Mouse (Mus musculus) heart, postnatal 0 days (tissue): Measurements from ENCODE around the gene Acvrl1. TPM values are rescaled to one million over a fixed set of nuclear protein-coding genes. Genes with fewer than 3 reads are reported as not detected.
A peak's percentile ranks its signal among the peaks of the same experiment; 100 is the strongest.
"Not testable (repeated sequence)": the region's sequence is repeated elsewhere in the genome, so short reads cannot be mapped to it uniquely, and the experiment has no call there.

Experiments
- ATAC-seq: fragments of 200-750 bp; cut with Nextera tagmentation; 2 replicates; pipeline ENCODE4 v1.8.0; 2017; ENCODE audit warnings: low read depth, moderate number of reproducible peaks, moderate library complexity; ENCODE audit not compliant: insufficient read depth
- DNase-seq: peaks from one replicate; pipeline ENCODE4 v3.0.0-alpha.2; 2016; ENCODE audit warnings: low spot score
- H3K27ac ChIP-seq: fragments of 300-500 bp; sonication (generic); 2 replicates; pipeline ENCODE4 v1.5.1; 2014; ENCODE audit warnings: low read depth, mild to moderate bottlenecking
- H3K27me3 ChIP-seq: fragments of 300-500 bp; sonication (generic); 2 replicates; pipeline ENCODE4 v1.6.1; 2014; ENCODE audit warnings: low read length, mixed read lengths; ENCODE audit not compliant: control insufficient read depth, insufficient read depth
- H3K36me3 ChIP-seq: fragments of 300-500 bp; sonication (generic); replicated peaks from 2 replicates; pipeline ENCODE4 v1.6.1; 2014; ENCODE audit warnings: low read length, mixed read lengths; ENCODE audit not compliant: control insufficient read depth, insufficient read depth
- H3K4me1 ChIP-seq: fragments of 300-500 bp; sonication (generic); 2 replicates; pipeline ENCODE4 v1.6.1; 2014; ENCODE audit warnings: antibody characterized with exemption; ENCODE audit not compliant: control insufficient read depth, insufficient read depth
- H3K4me2 ChIP-seq: fragments of 300-500 bp; sonication (generic); 2 replicates; pipeline ENCODE4 v1.6.1; 2014; ENCODE audit warnings: low read depth, mild to moderate bottlenecking, low read length, moderate library complexity
- H3K4me3 ChIP-seq: fragments of 300-500 bp; sonication (generic); 2 replicates; pipeline ENCODE4 v1.5.1; 2014; ENCODE audit warnings: low read depth, low read length
- H3K9ac ChIP-seq: fragments of 300-500 bp; sonication (generic); replicated peaks from 2 replicates; pipeline ENCODE4 v1.6.1; 2014; ENCODE audit warnings: low read depth, low read length, mixed read lengths
- H3K9me3 ChIP-seq: fragments of 300-500 bp; sonication (generic); replicated peaks from 2 replicates; pipeline ENCODE4 v1.6.1; 2016; ENCODE audit warnings: low read length; ENCODE audit not compliant: control insufficient read depth
- CTCF ChIP-seq: IDR thresholded peaks from 2 replicates; pipeline ENCODE4 v1.5.1; 2016; ENCODE audit warnings: antibody characterized with exemption, control low read depth, low read depth
- EP300 ChIP-seq: IDR thresholded peaks from 2 replicates; pipeline ENCODE4 v1.6.1; 2016; ENCODE audit warnings: antibody characterized with exemption, low read depth
- WGBS: fragments of 180-500 bp; shearing (Covaris S2); extraction: QIAGEN DNeasy Blood & Tissue Kit; methylation state at CpG from one replicate; pipeline ENCODE4 v1.1.7; 2014; 5-methylcytosine and 5-hydroxymethylcytosine counted together
- polyA plus RNA-seq: library from polyadenylated mRNA; unstranded; fragments of >200 nt; fragmentation: Nextera tagmentation; extraction: Ambion mirVana; gene quantifications from 2 replicates; pipeline ENCODE4 v1.2.1, GENCODE M21; 2015
- total RNA-seq: library from RNA; depleted of rRNA; stranded (reverse); fragments of >200 nt; gene quantifications from 2 replicates; pipeline ENCODE4 v1.2.3, GENCODE M21; 2014; ENCODE audit warnings: low replicate concordance

Acvrl1 gene
- total and polyA plus RNA-seq, 2 experiments from 2014 or later: 9.3 to 36.0 TPM

DNA sequence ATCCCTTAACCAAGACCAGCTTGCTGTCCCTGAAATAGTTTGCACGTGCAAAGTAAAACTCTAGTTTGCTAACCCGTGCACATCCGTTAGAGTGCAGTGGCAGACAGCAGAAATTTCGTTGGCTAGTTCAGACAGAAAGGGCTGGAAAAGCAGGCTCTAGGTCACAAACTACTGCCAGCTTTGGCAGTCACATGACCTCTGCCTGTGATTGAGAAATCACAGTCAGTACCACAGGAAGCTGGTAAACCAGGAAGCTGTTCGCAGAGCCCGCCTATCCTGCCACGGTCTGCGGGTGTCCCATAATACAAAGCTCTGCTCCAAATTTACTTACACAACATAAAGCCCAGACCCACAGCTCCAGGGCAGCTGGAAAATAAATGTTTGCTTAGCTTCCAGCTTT, 15.1 kb upstream of the Acvrl1 start:
- 43% methylated on average over 8 of the region's 8 CpGs for WGBS
- 0 out of 2 replicates have a peak, but pooled peaks cover 2% of the 10 kb centered on the region for H3K4me1 ChIP-seq
- DNase-seq: peak; percentile 47
- H3K27me3 ChIP-seq: no peaks in the 10 kb centered on the region
- ATAC-seq: peak; percentile 57
- TF ChIP-seq EP300: no peak
- no peak for TF ChIP-seq CTCF
- H3K9me3 ChIP-seq: no peaks in the 10 kb centered on the region; the same call in 1 of the 2 replicates
- H3K4me2 ChIP-seq: no peak overlapping the region
- H3K27ac ChIP-seq: peak overlapping the region; percentile 30; the same call in 1 of the 2 replicates
- no peak overlapping the region for H3K4me3 ChIP-seq
- H3K36me3 ChIP-seq: no peaks in the 10 kb centered on the region
- H3K9ac ChIP-seq: no peak overlapping the region

DNA sequence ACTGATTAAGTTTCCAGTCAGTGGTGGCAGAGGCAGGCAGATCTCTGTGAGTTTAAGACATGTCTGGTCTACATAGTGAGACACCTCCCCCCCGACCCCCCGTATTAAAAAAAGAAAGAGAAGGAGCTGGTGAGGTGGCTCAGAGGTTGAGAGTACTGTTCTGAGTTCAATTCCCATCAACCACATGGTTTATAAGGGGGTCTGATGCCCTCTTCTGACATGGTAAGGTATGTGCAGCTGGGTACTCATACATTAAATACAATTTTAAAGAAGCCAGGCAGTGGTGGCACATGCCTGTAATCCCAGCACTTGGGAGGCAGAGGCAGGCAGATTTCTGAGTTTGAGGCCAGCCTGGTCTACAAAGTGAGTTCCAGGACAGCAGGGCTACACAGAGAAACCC, 14.5 kb upstream of the Acvrl1 start:
- not testable (repeated sequence) for H3K27ac ChIP-seq, H3K27me3 ChIP-seq, ATAC-seq, H3K9ac ChIP-seq, H3K4me2 ChIP-seq, H3K4me1 ChIP-seq, H3K36me3 ChIP-seq, H3K9me3 ChIP-seq, DNase-seq, H3K4me3 ChIP-seq
- WGBS: 85% methylated on average over 2 of the region's 2 CpGs

DNA sequence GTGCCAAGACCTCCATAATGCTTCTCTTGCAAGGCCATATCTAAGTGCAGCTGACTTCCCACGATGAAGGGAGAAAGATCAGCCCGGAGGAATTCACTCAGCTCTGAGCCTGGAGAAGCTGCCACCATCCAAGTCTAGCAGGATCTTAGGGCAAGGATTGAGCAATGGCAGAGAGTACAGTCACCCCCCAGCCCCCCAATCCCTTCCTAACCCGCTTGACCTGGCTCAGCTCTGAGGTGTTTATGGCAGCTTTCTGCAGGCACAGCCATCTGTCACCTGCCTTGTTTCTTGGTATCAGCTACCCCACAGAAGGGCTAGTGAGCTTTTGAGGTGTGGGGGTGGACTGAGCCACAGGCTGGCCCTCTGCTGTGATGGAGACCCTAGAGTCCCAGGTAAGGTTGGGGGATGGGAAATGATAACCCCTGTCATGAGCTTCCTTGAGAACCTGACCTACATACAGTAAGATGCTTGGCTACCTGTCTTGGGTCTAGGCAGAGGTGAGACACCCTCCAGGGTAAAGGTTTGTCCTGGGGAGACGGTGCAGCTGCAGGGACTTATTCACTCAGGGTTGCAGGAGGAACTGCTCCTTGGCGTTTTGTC, 12.7 kb upstream of the Acvrl1 start, which contains the start of gene Ankrd33:
Gene Ankrd33, plus strand, starts transcription at position 245 of the 600 bp plus-strand sequence.
- Histone ChIP-seq H3K9ac (no peak within 1 kb of the TSS), H3K9me3 (no peaks in the 10 kb centered on the region; the same call in 1 of the 2 replicates), H3K4me3 (no peak within 1 kb of the TSS), H3K36me3 (no peaks in the 10 kb centered on the region), H3K27me3 (0 out of 2 replicates have a peak, but pooled peaks cover 4% of the 10 kb centered on the region), H3K27ac (no peak within 1 kb of the TSS), H3K4me2 (no peak within 1 kb of the TSS), H3K4me1 (no peaks in the 10 kb centered on the region)
- 66% methylated on average over 5 of the region's 5 CpGs for WGBS
- DNase-seq: no peak
- ATAC-seq: no peak
- TF ChIP-seq CTCF: no peak
- no peak for TF ChIP-seq EP300

DNA sequence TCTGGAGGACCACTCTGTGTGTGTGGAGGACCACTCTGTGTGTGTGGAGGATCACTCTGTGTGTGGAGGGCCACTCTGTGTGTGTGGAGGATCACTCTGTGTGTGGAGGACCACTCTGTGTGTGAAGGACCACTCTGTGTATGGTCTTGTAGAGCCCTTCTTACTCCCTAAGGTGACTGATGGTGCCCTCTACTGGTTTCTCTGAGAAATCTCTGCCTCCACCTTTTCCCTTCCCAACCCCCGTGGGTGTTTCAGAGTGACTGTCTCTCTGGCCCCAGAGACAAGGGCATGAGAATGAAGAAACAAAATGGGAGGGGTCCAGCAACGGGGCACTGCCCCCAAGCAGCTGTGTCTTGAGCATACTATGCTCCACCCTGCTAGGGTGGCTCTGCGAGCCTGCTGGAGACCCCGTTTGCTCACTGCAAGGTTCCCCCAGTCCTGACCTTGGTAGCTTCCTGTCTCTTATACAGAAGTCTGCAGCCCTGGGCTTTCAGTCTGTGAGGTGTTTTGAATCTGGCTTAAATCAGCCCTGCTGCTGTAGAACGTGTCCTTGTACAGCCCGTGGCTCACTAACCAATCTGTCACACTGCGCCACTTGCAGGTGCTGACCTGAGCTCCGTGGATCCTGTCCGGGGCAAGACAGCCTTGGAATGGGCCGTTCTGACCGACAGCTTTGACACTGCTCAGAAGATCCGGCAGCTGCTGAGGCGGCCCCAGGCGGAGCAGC, 9.8 kb upstream of the Acvrl1 start:
- WGBS: 57% methylated on average over 14 of the region's 14 CpGs
- DNase-seq: no peak
- Histone ChIP-seq H3K4me3 (no peak overlapping the region), H3K36me3 (no peaks in the 10 kb centered on the region), H3K9ac (no peak overlapping the region), H3K27me3 (0 out of 2 replicates have a peak, but pooled peaks cover 4% of the 10 kb centered on the region), H3K4me1 (peaks cover 6% of the 10 kb centered on the region; the same call in 1 of the 2 replicates), H3K4me2 (no peak overlapping the region), H3K9me3 (no peaks in the 10 kb centered on the region; the same call in 1 of the 2 replicates), H3K27ac (no peak overlapping the region)
- TF ChIP-seq CTCF (peak; percentile 47), EP300 (no peak)
- 0 out of 2 replicates have a peak, but pooled peaks have one; percentile 28 for ATAC-seq

DNA sequence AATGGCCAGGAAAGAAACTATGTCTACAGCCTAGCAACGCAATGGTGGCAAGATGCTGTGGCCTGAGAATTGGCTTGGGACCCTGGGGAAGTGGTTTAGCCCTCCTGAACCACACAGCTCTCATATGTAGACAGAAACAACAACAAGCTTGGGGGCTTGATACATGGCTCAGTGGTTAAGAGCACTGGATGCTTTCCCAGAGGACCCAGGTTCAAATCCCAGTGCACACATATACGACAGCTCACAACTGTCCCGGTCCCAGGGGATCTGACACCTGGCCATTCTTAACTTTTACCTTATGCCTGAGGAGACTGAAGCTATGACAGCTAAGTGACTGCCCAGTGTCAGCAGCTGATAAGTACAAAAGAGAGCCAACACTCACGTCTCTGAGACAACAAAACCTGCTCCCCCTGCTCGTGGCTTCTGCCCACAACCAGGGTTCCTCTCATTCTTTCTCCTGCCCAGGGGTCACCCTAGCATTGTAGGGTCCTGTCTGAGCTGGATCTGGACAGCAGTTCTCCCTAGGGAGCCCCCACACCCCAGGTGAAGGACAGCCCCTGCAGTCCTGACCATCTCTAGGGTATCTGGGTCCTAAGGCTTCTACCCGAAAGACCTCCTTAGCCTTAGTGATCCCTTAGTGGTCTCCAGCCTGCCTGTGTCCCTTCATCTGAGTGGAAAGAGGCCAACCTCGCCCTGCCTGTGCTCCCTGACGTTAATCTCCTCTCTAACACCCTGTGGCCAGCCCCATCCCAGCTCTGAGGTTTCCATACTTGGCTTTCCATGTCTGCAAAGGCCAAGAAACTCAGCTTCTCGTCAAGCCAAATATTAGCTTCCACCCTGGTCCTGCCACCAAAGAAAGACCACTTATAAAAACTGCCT, 6.7 kb upstream of the Acvrl1 start:
- no peaks in the 10 kb centered on the region for H3K9me3 ChIP-seq
- 0 out of 2 replicates have a peak, but pooled peaks cover 4% of the 10 kb centered on the region for H3K27me3 ChIP-seq
- peaks cover 6% of the 10 kb centered on the region; the same call in 1 of the 2 replicates for H3K4me1 ChIP-seq
- H3K27ac ChIP-seq: no peak overlapping the region
- no peak overlapping the region for H3K4me3 ChIP-seq
- TF ChIP-seq CTCF (no peak), EP300 (no peak)
- H3K9ac ChIP-seq: no peak overlapping the region
- DNase-seq: no peak
- ATAC-seq: no peak
- no peaks in the 10 kb centered on the region for H3K36me3 ChIP-seq
- 70% methylated on average over 9 of the region's 9 CpGs for WGBS
- H3K4me2 ChIP-seq: no peak overlapping the region
